Mouse (Mus musculus): Measurements from ENCODE around the gene 1700021F07Rik. TPM values are rescaled to one million over a fixed set of nuclear protein-coding genes. Genes with fewer than 3 reads are reported as not detected.

The 1700021F07Rik gene
- not detected in 2 replicates for polyA plus RNA-seq (2012)

GRCm38 (mm10) chr2:173522376-173522775 lies at the start of gene 1700021F07Rik:
TSS of gene 1700021F07Rik (plus strand) at chr2:173522586.
- TF ChIP-seq GATA1 (IDR thresholded peaks at IDR 0.05; ENCODE audit: low read length) (no peak), TAL1 (IDR thresholded peaks at IDR 0.05; ENCODE audit: low read length) (no peak)
- H3K9me3 ChIP-seq (ENCODE audit: control insufficient read depth, low read length), result no peaks in the 10 kb centered on the region
- H3K4me1 ChIP-seq (ENCODE audit: control insufficient read depth), result no peaks in the 10 kb centered on the region
- H3K4me3 ChIP-seq (replicated peaks), result no peak within 1 kb of the TSS
- no peaks in the 10 kb centered on the region for H3K36me3 ChIP-seq (ENCODE audit: control insufficient read depth)
- no peaks in the 10 kb centered on the region for H3K27me3 ChIP-seq (ENCODE audit: control insufficient read depth)

GRCm38 (mm10) chr2:173473233-173473632 lies 49.2 kb upstream of the 1700021F07Rik start:
- H3K36me3 ChIP-seq (ENCODE audit: control insufficient read depth), result no peaks in the 10 kb centered on the region
- H3K27me3 ChIP-seq (ENCODE audit: control insufficient read depth), result no peaks in the 10 kb centered on the region
- H3K4me1 ChIP-seq (ENCODE audit: control insufficient read depth), result no peaks in the 10 kb centered on the region
- H3K4me3 ChIP-seq (replicated peaks), result no peak overlapping the region
- no peaks in the 10 kb centered on the region for H3K9me3 ChIP-seq (ENCODE audit: control insufficient read depth, low read length)
- TF ChIP-seq TAL1 (IDR thresholded peaks at IDR 0.05; ENCODE audit: low read length), result no peak
- no peak for TF ChIP-seq GATA1 (IDR thresholded peaks at IDR 0.05; ENCODE audit: low read length)

- H3K4me3 ChIP-seq (replicated peaks), result no peak overlapping the region
- no peaks in the 10 kb centered on the region for H3K4me1 ChIP-seq (ENCODE audit: control insufficient read depth)
- no peak for TF ChIP-seq TAL1 (IDR thresholded peaks at IDR 0.05; ENCODE audit: low read length)
These were observed 43.3 kb upstream of the 1700021F07Rik start for GRCm38 (mm10) chr2:173479050-173479449.

GRCm38 (mm10) chr2:173484486-173484885 lies 37.9 kb upstream of the 1700021F07Rik start:
- Histone ChIP-seq H3K27me3 (ENCODE audit: control insufficient read depth) (no peaks in the 10 kb centered on the region), H3K4me3 (replicated peaks) (no peak overlapping the region), H3K9me3 (ENCODE audit: control insufficient read depth, low read length) (no peaks in the 10 kb centered on the region), H3K36me3 (ENCODE audit: control insufficient read depth) (no peaks in the 10 kb centered on the region), H3K4me1 (ENCODE audit: control insufficient read depth) (no peaks in the 10 kb centered on the region)
- TF ChIP-seq TAL1 (IDR thresholded peaks at IDR 0.05; ENCODE audit: low read length) (no peak), GATA1 (IDR thresholded peaks at IDR 0.05; ENCODE audit: low read length) (no peak)

More at GRCm38 (mm10) chr2:173479050-173479449, 43.3 kb upstream of the 1700021F07Rik start:
- H3K36me3 ChIP-seq (ENCODE audit: control insufficient read depth), result no peaks in the 10 kb centered on the region
- no peaks in the 10 kb centered on the region for H3K27me3 ChIP-seq (ENCODE audit: control insufficient read depth)
- H3K9me3 ChIP-seq (ENCODE audit: control insufficient read depth, low read length), result no peaks in the 10 kb centered on the region

GRCm38 (mm10) chr2:173499612-173500011 lies 22.8 kb upstream of the 1700021F07Rik start:
- Histone ChIP-seq H3K9me3 (ENCODE audit: control insufficient read depth, low read length) (peaks cover 8% of the 10 kb centered on the region), H3K27me3 (ENCODE audit: control insufficient read depth) (no peaks in the 10 kb centered on the region), H3K36me3 (ENCODE audit: control insufficient read depth) (no peaks in the 10 kb centered on the region), H3K4me3 (replicated peaks) (no peak overlapping the region), H3K4me1 (ENCODE audit: control insufficient read depth) (no peaks in the 10 kb centered on the region)
- TF ChIP-seq GATA1 (IDR thresholded peaks at IDR 0.05; ENCODE audit: low read length) (no peak), TAL1 (IDR thresholded peaks at IDR 0.05; ENCODE audit: low read length) (no peak)

GRCm38 (mm10) chr2:173513977-173514376 lies 8.4 kb upstream of the 1700021F07Rik start:
- no peaks in the 10 kb centered on the region for H3K36me3 ChIP-seq (ENCODE audit: control insufficient read depth)
- TF ChIP-seq GATA1 (IDR thresholded peaks at IDR 0.05; ENCODE audit: low read length) (no peak), TAL1 (IDR thresholded peaks at IDR 0.05; ENCODE audit: low read length) (no peak)
- no peaks in the 10 kb centered on the region for H3K4me1 ChIP-seq (ENCODE audit: control insufficient read depth)
- no peak overlapping the region for H3K4me3 ChIP-seq (replicated peaks)
- H3K27me3 ChIP-seq (ENCODE audit: control insufficient read depth), result no peaks in the 10 kb centered on the region
- peaks cover 17% of the 10 kb centered on the region for H3K9me3 ChIP-seq (ENCODE audit: control insufficient read depth, low read length)

- Histone ChIP-seq H3K4me1 (ENCODE audit: control insufficient read depth) (no peaks in the 10 kb centered on the region), H3K27me3 (ENCODE audit: control insufficient read depth) (no peaks in the 10 kb centered on the region), H3K4me3 (replicated peaks) (no peak overlapping the region), H3K36me3 (ENCODE audit: control insufficient read depth) (no peaks in the 10 kb centered on the region), H3K9me3 (ENCODE audit: control insufficient read depth, low read length) (peaks cover 10% of the 10 kb centered on the region)
- no peak for TF ChIP-seq GATA1 (IDR thresholded peaks at IDR 0.05; ENCODE audit: low read length)
- TF ChIP-seq TAL1 (IDR thresholded peaks at IDR 0.05; ENCODE audit: low read length), result no peak
These were observed 7.2 kb upstream of the 1700021F07Rik start for GRCm38 (mm10) chr2:173515186-173515585.

GRCm38 (mm10) chr2:173516150-173516855 lies 6.1 kb upstream of the 1700021F07Rik start:
- no peak overlapping the region for H3K4me3 ChIP-seq (replicated peaks)
- no peaks in the 10 kb centered on the region for H3K36me3 ChIP-seq (ENCODE audit: control insufficient read depth)
- no peaks in the 10 kb centered on the region for H3K4me1 ChIP-seq (ENCODE audit: control insufficient read depth)
- TF ChIP-seq GATA1 (IDR thresholded peaks at IDR 0.05; ENCODE audit: low read length) (no peak), TAL1 (IDR thresholded peaks at IDR 0.05; ENCODE audit: low read length) (no peak)
- H3K9me3 ChIP-seq (ENCODE audit: control insufficient read depth, low read length), result peaks cover 3% of the 10 kb centered on the region; the same call in 1 of the 2 replicates
- H3K27me3 ChIP-seq (ENCODE audit: control insufficient read depth), result no peaks in the 10 kb centered on the region

- Histone ChIP-seq H3K4me1 (ENCODE audit: control insufficient read depth) (no peaks in the 10 kb centered on the region), H3K9me3 (ENCODE audit: control insufficient read depth, low read length) (no peaks in the 10 kb centered on the region), H3K4me3 (replicated peaks) (no peak overlapping the region), H3K27me3 (ENCODE audit: control insufficient read depth) (no peaks in the 10 kb centered on the region), H3K36me3 (ENCODE audit: control insufficient read depth) (no peaks in the 10 kb centered on the region)
- TF ChIP-seq GATA1 (IDR thresholded peaks at IDR 0.05; ENCODE audit: low read length) (no peak), TAL1 (IDR thresholded peaks at IDR 0.05; ENCODE audit: low read length) (no peak)
These were observed 6.1 kb downstream of the 1700021F07Rik start for GRCm38 (mm10) chr2:173528493-173528892.

Measured in erythroblast, embryonic 14.5 days (primary cell).